Mouse (Mus musculus) MEL (cell line): ENCODE data around the gene Fcgr3.

ENCODE experiments used
- CTCF ChIP-seq, 3 experiments: IDR thresholded peaks in 2 of 3; conservative IDR thresholded peaks in 1 of 3; 2 replicates each; pipeline ENCODE4 v1.5.1; 2011 to 2012; ENCODE audit warnings: low read length in 3 of 3, low read depth in 2 of 3, mild to moderate bottlenecking in 2 of 3, improper control_type of control experiment in 1 of 3, inconsistent platforms in 1 of 3, mixed read lengths in 1 of 3, moderate library complexity in 1 of 3; ENCODE audit not compliant: control insufficient read depth in 1 of 3, insufficient read depth in 1 of 3, poor library complexity in 1 of 3, severe bottlenecking in 1 of 3
- EP300 ChIP-seq, 2 experiments: IDR thresholded peaks; 2 replicates each; pipeline ENCODE4 v1.6.1; 2011; ENCODE audit warnings: improper control_type of control experiment in 2 of 2, low read length in 2 of 2, low read depth in 1 of 2, mild to moderate bottlenecking in 1 of 2
- MYB ChIP-seq: IDR thresholded peaks from 2 replicates; pipeline ENCODE4 v1.6.1; 2011; ENCODE audit warnings: mild to moderate bottlenecking, low read depth, low read length, improper control_type of control experiment
- POLR2A ChIP-seq, 2 experiments: IDR thresholded peaks; 2 replicates each; pipeline ENCODE4 v1.6.1; 2011 to 2012; ENCODE audit warnings: low read length in 2 of 2, mild to moderate bottlenecking in 2 of 2, control low read depth in 1 of 2, improper control_type of control experiment in 1 of 2, low read depth in 1 of 2, moderate library complexity in 1 of 2; ENCODE audit not compliant: control insufficient read depth in 1 of 2, insufficient read depth in 1 of 2, poor library complexity in 1 of 2
- TBP ChIP-seq: IDR thresholded peaks from 2 replicates; pipeline ENCODE4 v1.8.0; 2011; ENCODE audit warnings: low read depth, low read length, improper control_type of control experiment
- ZC3H11A ChIP-seq: IDR thresholded peaks from 2 replicates; pipeline ENCODE4 v1.6.1; 2012; ENCODE audit warnings: low read depth, mild to moderate bottlenecking, inconsistent platforms, low read length, improper control_type of control experiment

- TF ChIP-seq ZC3H11A (no peak), EP300 (IDR thresholded peaks at IDR 0.05; ENCODE audit: low read depth in 1 of 2, low read length in 2 of 2) (no peak), MYB (no peak), CTCF (IDR thresholded peaks at IDR 0.05 in 2 of 3, conservative IDR thresholded peaks at IDR 0.05 in 1 of 3; ENCODE audit: control insufficient read depth in 1 of 3, insufficient read depth in 1 of 3, low read depth in 2 of 3, low read length in 3 of 3, poor library complexity in 1 of 3, severe bottlenecking in 1 of 3) (no peak), POLR2A (IDR thresholded peaks at IDR 0.05; ENCODE audit: control insufficient read depth in 1 of 2, insufficient read depth in 1 of 2, low read depth in 1 of 2, low read length in 2 of 2, poor library complexity in 1 of 2) (no peak), TBP (no peak)
Measured at GRCm38 (mm10) chr1:171032691-171033090, 32.0 kb downstream of the Fcgr3 start.
